Mouse (Mus musculus) midbrain, postnatal 0 days (tissue): Measurements from ENCODE around the gene BC034090. TPM values are rescaled to one million over a fixed set of nuclear protein-coding genes. Genes with fewer than 3 reads are reported as not detected.
"Not testable (repeated sequence)": the region's sequence is repeated elsewhere in the genome, so short reads cannot be mapped to it uniquely, and the experiment has no call there.

Experiments used
- ATAC-seq: fragments of 200-750 bp; cut with Nextera tagmentation; 2 replicates; pipeline ENCODE4 v1.8.0; 2017; ENCODE audit warnings: moderate number of reproducible peaks, mild to moderate bottlenecking, moderate TSS enrichment, moderate library complexity; ENCODE audit not compliant: low FRiP score
- DNase-seq: peaks from one replicate; pipeline ENCODE4 v3.0.0-alpha.2; 2015; ENCODE audit warnings: low spot score
- H3K27ac ChIP-seq: fragments of 300-500 bp; sonication (generic); 2 replicates; pipeline ENCODE4 v1.5.1; 2014; ENCODE audit warnings: low read depth, mild to moderate bottlenecking, low read length, mixed read lengths
- H3K27me3 ChIP-seq: fragments of 300-500 bp; sonication (generic); 2 replicates; pipeline ENCODE4 v1.6.1; 2014; ENCODE audit warnings: low read length, control low read depth, mixed read lengths; ENCODE audit not compliant: insufficient read depth
- H3K36me3 ChIP-seq: fragments of 300-500 bp; sonication (generic); 2 replicates; pipeline ENCODE4 v1.6.1; 2014; ENCODE audit warnings: low read length, control low read depth, mixed read lengths; ENCODE audit not compliant: insufficient read depth
- H3K4me1 ChIP-seq: fragments of 300-500 bp; sonication (generic); 2 replicates; pipeline ENCODE4 v1.6.1; 2014; ENCODE audit warnings: mild to moderate bottlenecking, control low read depth, antibody characterized with exemption, low read length, mixed read lengths; ENCODE audit not compliant: insufficient read depth
- H3K4me2 ChIP-seq: fragments of 300-500 bp; sonication (generic); 2 replicates; pipeline ENCODE4 v1.6.1; 2014; ENCODE audit warnings: low read depth, mild to moderate bottlenecking, low read length, mixed read lengths; ENCODE audit not compliant: poor library complexity, severe bottlenecking
- H3K4me3 ChIP-seq: fragments of 300-500 bp; sonication (generic); 2 replicates; pipeline ENCODE4 v1.5.1; 2014; ENCODE audit warnings: low read depth, mild to moderate bottlenecking, low read length, moderate library complexity
- H3K9ac ChIP-seq: fragments of 300-500 bp; sonication (generic); replicated peaks from 2 replicates; pipeline ENCODE4 v1.6.1; 2014; ENCODE audit warnings: mild to moderate bottlenecking, low read length, moderate library complexity, mixed read lengths; ENCODE audit not compliant: poor library complexity, severe bottlenecking
- H3K9me3 ChIP-seq: fragments of 300-500 bp; sonication (generic); 2 replicates; pipeline ENCODE4 v1.6.1; 2016; ENCODE audit warnings: low read length, control low read depth
- CTCF ChIP-seq: IDR thresholded peaks from 2 replicates; pipeline ENCODE4 v1.5.1; 2016; ENCODE audit warnings: antibody characterized with exemption, mild to moderate bottlenecking
- WGBS: fragments of 180-500 bp; shearing (Covaris S2); extraction: QIAGEN DNeasy Blood & Tissue Kit; methylation state at CpG from one replicate; pipeline ENCODE4 v1.1.7; 2014; 5-methylcytosine and 5-hydroxymethylcytosine counted together
- polyA plus RNA-seq: library from polyadenylated mRNA; unstranded; fragments of >200 nt; fragmentation: Nextera tagmentation; extraction: Ambion mirVana; gene quantifications from 2 replicates; pipeline ENCODE4 v1.2.1, GENCODE M21; 2015
- total RNA-seq: library from RNA; depleted of rRNA; stranded (reverse); fragments of >200 nt; gene quantifications from 2 replicates; pipeline ENCODE4 v1.2.3, GENCODE M21; 2014

The BC034090 gene
- total and polyA plus RNA-seq, 2 experiments from 2014 or later = 1.9 to 11.2 TPM

DNA sequence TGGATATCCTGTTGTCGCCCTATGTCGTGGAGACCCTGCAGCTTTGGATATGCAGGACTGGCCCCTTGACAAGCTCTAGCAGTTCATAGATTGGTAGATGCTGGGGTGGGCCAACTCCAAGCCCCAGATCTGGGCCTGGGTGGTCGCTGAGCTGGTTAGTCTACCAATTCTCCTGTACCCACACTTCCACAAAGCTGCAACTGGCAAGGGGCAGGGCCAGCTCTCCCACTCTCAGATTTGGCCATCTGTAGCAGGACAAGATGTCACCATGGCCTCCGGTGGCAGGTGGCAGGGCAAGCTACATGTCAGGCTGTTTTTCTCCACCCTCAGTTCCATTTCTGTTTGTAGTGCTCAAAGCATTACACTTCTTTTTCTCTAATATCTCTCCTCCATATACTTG lies 55.6 kb downstream of the BC034090 start:
- no peak overlapping the region for H3K9ac ChIP-seq
- no peaks in the 10 kb centered on the region for H3K27me3 ChIP-seq
- WGBS = 94% methylated on average over 4 of the region's 4 CpGs
- H3K4me2 ChIP-seq = no peak overlapping the region
- no peak for ATAC-seq
- 0 out of 2 replicates have a peak, but pooled peaks cover 5% of the 10 kb centered on the region for H3K4me1 ChIP-seq
- TF ChIP-seq CTCF = no peak
- H3K9me3 ChIP-seq = no peaks in the 10 kb centered on the region
- DNase-seq = no peak
- no peak overlapping the region for H3K4me3 ChIP-seq
- H3K36me3 ChIP-seq = peaks cover 13% of the 10 kb centered on the region; the same call in 1 of the 2 replicates
- H3K27ac ChIP-seq = no peak overlapping the region

DNA sequence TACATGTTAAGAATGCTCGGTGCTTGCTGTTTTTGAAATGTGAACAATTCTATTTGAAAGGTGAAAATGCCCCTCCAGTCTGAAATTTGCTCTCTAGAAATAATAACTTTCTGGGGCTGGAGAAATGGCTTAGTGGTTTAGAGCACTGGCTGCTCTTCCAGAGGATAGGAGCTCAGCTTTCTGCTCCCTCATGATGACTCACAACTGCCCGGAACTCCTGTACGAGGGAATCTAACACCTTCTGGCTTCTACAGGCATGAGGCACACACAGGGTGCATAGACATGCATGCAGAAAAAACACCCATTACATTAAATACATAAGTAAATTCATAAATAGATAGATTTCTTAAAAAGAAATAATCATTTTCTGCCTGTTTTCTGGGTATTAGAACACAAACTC lies 60.1 kb downstream of the BC034090 start:
- Histone ChIP-seq H3K4me2 (no peak overlapping the region), H3K27me3 (no peaks in the 10 kb centered on the region), H3K9me3 (no peaks in the 10 kb centered on the region), H3K4me1 (no peaks in the 10 kb centered on the region), H3K9ac (no peak overlapping the region), H3K36me3 (peaks cover 7% of the 10 kb centered on the region; the same call in 1 of the 2 replicates), H3K27ac (no peak overlapping the region), H3K4me3 (no peak overlapping the region)
- DNase-seq (no peak), ATAC-seq (no peak)
- 85% methylated on average over 3 of the region's 3 CpGs for WGBS
- TF ChIP-seq CTCF = no peak

DNA sequence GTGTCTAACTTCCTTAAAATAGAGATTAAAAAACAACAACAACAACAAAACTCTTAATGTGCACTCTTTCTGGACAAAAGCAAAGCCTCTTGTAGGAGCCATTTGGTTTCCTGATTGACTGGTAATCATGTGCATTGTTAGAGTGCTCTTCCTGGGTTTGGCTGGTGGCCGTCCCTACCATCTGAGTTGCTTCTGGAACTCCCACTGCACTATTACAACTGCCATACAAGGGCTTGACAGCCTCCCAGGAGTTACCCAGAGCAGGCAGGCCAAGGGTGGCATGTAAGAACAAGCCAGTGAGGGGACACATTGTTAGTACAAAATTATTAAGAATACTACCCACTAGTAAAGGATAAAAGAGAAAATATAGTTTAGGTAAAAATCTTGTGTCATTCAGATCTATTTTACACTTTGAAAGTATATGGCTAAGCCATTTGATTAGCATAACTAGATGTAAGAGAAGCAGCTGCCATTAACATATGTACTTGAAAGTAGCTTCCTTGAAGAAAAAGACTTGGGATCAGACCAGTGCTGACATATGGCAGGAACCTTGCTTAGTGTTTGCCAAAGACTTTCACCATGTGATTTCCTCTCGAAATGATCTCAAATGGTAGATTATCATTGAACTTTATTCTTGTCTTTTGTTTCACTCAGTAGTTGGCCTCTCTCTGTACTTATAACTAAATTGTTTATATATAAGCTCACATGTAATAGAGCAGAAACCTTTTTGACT lies 65.9 kb downstream of the BC034090 start:
- Histone ChIP-seq H3K27me3 (no peaks in the 10 kb centered on the region), H3K9ac (no peak overlapping the region), H3K36me3 (peaks cover 13% of the 10 kb centered on the region), H3K4me2 (no peak overlapping the region), H3K4me3 (no peak overlapping the region), H3K9me3 (no peaks in the 10 kb centered on the region), H3K4me1 (no peaks in the 10 kb centered on the region), H3K27ac (no peak overlapping the region)
- no peak for TF ChIP-seq CTCF
- DNase-seq (no peak), ATAC-seq (no peak)
- WGBS = 85% methylated on average over 2 of the region's 2 CpGs

DNA sequence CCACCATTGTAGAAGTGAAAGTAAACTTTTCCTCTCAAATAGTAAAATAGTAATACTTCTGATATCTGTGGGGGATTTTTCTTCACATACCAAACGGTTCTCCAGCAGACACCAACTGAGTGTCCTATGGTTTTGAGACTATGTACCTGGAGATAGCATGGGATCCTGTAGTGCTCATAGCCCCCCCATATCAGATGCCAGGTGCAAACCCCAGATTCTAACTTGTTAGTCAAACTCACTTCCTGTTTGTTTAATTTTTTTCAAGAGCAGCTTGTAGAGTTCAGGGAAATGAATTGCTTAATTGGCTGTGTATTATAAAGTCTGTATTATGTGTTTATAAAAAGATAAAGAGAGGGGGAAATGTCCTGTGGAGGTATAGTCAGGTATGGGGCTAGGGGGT lies 69.8 kb downstream of the BC034090 start:
- DNase-seq (no peak), ATAC-seq (no peak)
- no peak overlapping the region for H3K4me2 ChIP-seq
- no peaks in the 10 kb centered on the region for H3K27me3 ChIP-seq
- no peaks in the 10 kb centered on the region for H3K9me3 ChIP-seq
- H3K9ac ChIP-seq = no peak overlapping the region
- TF ChIP-seq CTCF = no peak
- no peak overlapping the region for H3K27ac ChIP-seq
- WGBS = 95% methylated on average over 1 of the region's 1 CpGs
- H3K36me3 ChIP-seq = peaks cover 9% of the 10 kb centered on the region
- no peaks in the 10 kb centered on the region for H3K4me1 ChIP-seq
- no peak overlapping the region for H3K4me3 ChIP-seq

DNA sequence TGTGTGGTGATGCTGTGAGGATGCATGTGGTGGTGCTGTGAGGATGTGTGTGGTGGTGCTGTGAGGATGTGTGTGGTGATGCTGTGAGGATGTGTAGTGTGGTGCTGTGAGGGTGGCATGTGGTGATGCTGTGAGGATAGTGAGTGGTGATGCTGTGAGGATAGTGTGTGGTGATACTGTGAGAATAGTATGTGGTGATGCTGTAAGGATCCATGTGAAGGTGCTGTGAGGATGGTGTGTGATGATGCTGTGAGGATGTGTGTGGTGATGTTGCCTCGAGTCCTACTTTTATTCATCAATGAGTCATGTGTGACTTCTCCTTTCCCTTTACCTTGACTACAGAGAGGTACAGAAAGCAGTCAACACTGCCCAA lies 70.6 kb downstream of the BC034090 start:
- H3K4me1 ChIP-seq, ATAC-seq, H3K9me3 ChIP-seq, H3K4me2 ChIP-seq, H3K27me3 ChIP-seq, H3K27ac ChIP-seq, H3K9ac ChIP-seq, H3K36me3 ChIP-seq, H3K4me3 ChIP-seq, DNase-seq: not testable (repeated sequence)
- WGBS = 89% methylated on average over 1 of the region's 1 CpGs

DNA sequence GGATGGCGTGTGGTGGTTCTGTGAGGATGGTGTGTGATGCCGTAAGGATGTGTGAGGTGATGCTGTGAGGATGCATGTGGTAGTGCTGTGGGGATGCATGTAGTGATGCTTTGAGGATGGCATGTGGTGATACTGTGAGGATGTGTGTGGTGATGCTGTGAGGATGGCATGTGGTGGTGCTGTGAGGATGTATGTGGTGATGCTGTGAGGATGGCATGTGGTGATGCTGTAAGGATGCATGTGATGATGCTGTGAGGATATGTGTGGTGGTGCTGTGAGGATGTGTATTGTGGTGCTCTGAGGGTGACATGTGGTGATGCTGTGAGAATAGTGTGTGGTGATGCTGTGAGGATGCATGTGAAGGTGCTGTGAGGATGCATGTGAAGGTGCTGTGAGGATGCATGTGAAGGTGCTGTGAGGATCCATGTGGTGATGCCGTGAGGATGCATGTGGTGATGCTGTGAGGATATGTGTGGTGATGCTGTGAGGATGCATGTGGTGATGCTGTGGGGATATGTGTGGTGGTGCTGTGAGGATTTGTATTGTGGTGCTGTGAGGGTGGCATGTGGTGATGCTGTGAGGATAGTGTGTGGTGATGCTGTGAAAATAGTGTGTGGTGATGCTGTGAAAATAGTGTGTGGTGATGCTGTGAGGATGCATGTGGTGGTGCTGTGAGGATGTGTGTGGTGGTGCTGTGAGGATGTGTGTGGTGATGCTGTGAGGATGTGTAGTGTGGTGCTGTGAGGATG lies 71.2 kb downstream of the BC034090 start:
- no peaks in the 10 kb centered on the region for H3K9me3 ChIP-seq
- TF ChIP-seq CTCF = no peak
- H3K4me3 ChIP-seq = no peak overlapping the region
- no peak overlapping the region for H3K9ac ChIP-seq
- no peak overlapping the region for H3K4me2 ChIP-seq
- H3K27ac ChIP-seq = no peak overlapping the region
- 80% methylated on average over 3 of the region's 3 CpGs for WGBS
- no peaks in the 10 kb centered on the region; the same call in 1 of the 2 replicates for H3K4me1 ChIP-seq
- DNase-seq (no peak), ATAC-seq (no peak)
- no peaks in the 10 kb centered on the region for H3K27me3 ChIP-seq
- peaks cover 7% of the 10 kb centered on the region for H3K36me3 ChIP-seq
